Mouse (Mus musculus) liver, embryonic 14.5 days (tissue): ENCODE measurements around the gene Frem2.

Experiments
- CTCF ChIP-seq: IDR thresholded peaks from 2 replicates; pipeline ENCODE4 v1.5.1; 2016; ENCODE audit warnings: antibody characterized with exemption, low read depth, control low read depth
- EP300 ChIP-seq: IDR thresholded peaks from 2 replicates; pipeline ENCODE4 v1.6.1; 2016; ENCODE audit warnings: antibody characterized with exemption, low read depth

DNA sequence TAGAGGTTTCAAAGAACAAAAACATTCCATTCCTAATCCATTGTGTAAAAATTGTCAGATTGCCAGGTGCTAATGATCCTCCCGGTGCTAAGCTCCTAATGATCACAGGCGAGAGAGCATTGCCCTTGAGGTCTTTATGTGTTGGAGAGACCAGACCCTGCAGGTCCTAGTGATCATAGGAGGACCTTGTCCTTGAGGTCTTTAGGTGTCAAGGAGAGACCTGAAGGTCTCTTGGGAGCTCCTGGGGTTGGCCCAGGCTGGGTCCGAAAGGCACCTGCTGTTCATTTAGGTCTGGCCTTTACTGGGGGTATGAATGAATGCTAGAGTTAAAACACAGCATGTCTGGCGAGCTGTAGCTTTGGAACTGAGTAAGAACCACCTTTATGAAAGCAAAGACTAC lies 183.0 kb downstream of the Frem2 start:
- TF ChIP-seq CTCF (no peak), EP300 (no peak)
